Mouse (Mus musculus): ENCODE measurements around the gene Notch2.

DNA sequence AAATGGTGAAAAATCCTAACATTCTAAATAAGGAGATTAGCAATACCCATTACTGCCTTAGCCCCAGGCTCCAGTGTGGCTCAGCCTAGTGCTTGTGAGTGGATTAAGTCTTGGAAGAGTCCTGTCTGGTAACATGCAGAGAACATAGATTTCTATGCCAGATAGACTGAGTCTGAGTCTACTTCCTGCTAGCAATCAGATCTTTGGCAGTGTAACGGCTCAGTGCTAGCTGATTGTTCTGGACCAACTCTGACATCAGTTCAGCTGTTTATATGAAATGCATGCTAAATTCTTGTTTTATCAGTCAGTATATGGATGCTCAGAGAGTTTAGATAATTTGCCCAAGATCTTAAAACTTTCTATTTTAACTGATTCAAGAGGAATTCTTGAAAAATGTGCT, 40.5 kb downstream of the Notch2 start:
- TF ChIP-seq CTCF (IDR thresholded peaks at IDR 0.05; ENCODE audit: low read depth) (no peak), EP300 (optimal IDR thresholded peaks at IDR 0.05) (no peak)

Data from stomach, postnatal 0 days (tissue).